Mouse (Mus musculus) heart, postnatal 0 days (tissue): ENCODE measurements around the gene Micu1. TPM values are rescaled to one million over a fixed set of nuclear protein-coding genes. Genes with fewer than 3 reads are reported as not detected.

Experiments
- ATAC-seq: fragments of 200-750 bp; cut with Nextera tagmentation; 2 replicates; pipeline ENCODE4 v1.8.0; 2017; ENCODE audit warnings: low read depth, moderate number of reproducible peaks, moderate library complexity; ENCODE audit not compliant: insufficient read depth
- DNase-seq: peaks from one replicate; pipeline ENCODE4 v3.0.0-alpha.2; 2016; ENCODE audit warnings: low spot score
- H3K27ac ChIP-seq: fragments of 300-500 bp; sonication (generic); 2 replicates; pipeline ENCODE4 v1.5.1; 2014; ENCODE audit warnings: low read depth, mild to moderate bottlenecking
- H3K27me3 ChIP-seq: fragments of 300-500 bp; sonication (generic); 2 replicates; pipeline ENCODE4 v1.6.1; 2014; ENCODE audit warnings: low read length, mixed read lengths; ENCODE audit not compliant: control insufficient read depth, insufficient read depth
- H3K36me3 ChIP-seq: fragments of 300-500 bp; sonication (generic); replicated peaks from 2 replicates; pipeline ENCODE4 v1.6.1; 2014; ENCODE audit warnings: low read length, mixed read lengths; ENCODE audit not compliant: control insufficient read depth, insufficient read depth
- H3K4me1 ChIP-seq: fragments of 300-500 bp; sonication (generic); 2 replicates; pipeline ENCODE4 v1.6.1; 2014; ENCODE audit warnings: antibody characterized with exemption; ENCODE audit not compliant: control insufficient read depth, insufficient read depth
- H3K4me2 ChIP-seq: fragments of 300-500 bp; sonication (generic); 2 replicates; pipeline ENCODE4 v1.6.1; 2014; ENCODE audit warnings: low read depth, mild to moderate bottlenecking, low read length, moderate library complexity
- H3K4me3 ChIP-seq: fragments of 300-500 bp; sonication (generic); 2 replicates; pipeline ENCODE4 v1.5.1; 2014; ENCODE audit warnings: low read depth, low read length
- H3K9ac ChIP-seq: fragments of 300-500 bp; sonication (generic); replicated peaks from 2 replicates; pipeline ENCODE4 v1.6.1; 2014; ENCODE audit warnings: low read depth, low read length, mixed read lengths
- H3K9me3 ChIP-seq: fragments of 300-500 bp; sonication (generic); replicated peaks from 2 replicates; pipeline ENCODE4 v1.6.1; 2016; ENCODE audit warnings: low read length; ENCODE audit not compliant: control insufficient read depth
- CTCF ChIP-seq: IDR thresholded peaks from 2 replicates; pipeline ENCODE4 v1.5.1; 2016; ENCODE audit warnings: antibody characterized with exemption, control low read depth, low read depth
- EP300 ChIP-seq: IDR thresholded peaks from 2 replicates; pipeline ENCODE4 v1.6.1; 2016; ENCODE audit warnings: antibody characterized with exemption, low read depth
- WGBS: fragments of 180-500 bp; shearing (Covaris S2); extraction: QIAGEN DNeasy Blood & Tissue Kit; methylation state at CpG from one replicate; pipeline ENCODE4 v1.1.7; 2014; 5-methylcytosine and 5-hydroxymethylcytosine counted together
- polyA plus RNA-seq: library from polyadenylated mRNA; unstranded; fragments of >200 nt; fragmentation: Nextera tagmentation; extraction: Ambion mirVana; gene quantifications from 2 replicates; pipeline ENCODE4 v1.2.1, GENCODE M21; 2015
- total RNA-seq: library from RNA; depleted of rRNA; stranded (reverse); fragments of >200 nt; gene quantifications from 2 replicates; pipeline ENCODE4 v1.2.3, GENCODE M21; 2014; ENCODE audit warnings: low replicate concordance

The Micu1 gene
- total and polyA plus RNA-seq, 2 experiments from 2014 or later: 23.9 to 25.0 TPM

- Histone ChIP-seq H3K27ac (no peak overlapping the region), H3K36me3 (no peaks in the 10 kb centered on the region), H3K27me3 (no peaks in the 10 kb centered on the region), H3K4me2 (no peak overlapping the region), H3K9ac (no peak overlapping the region), H3K4me1 (peaks cover 10% of the 10 kb centered on the region; the same call in 1 of the 2 replicates), H3K9me3 (no peaks in the 10 kb centered on the region), H3K4me3 (no peak overlapping the region)
- DNase-seq: no peak
- WGBS: 86% methylated on average over 6 of the region's 6 CpGs
- ATAC-seq: no peak
- TF ChIP-seq CTCF (no peak), EP300 (no peak)
Observed at GRCm38 (mm10) chr10:59706991-59707546, 4.8 kb downstream of the Micu1 start.

- TF ChIP-seq EP300 (no peak), CTCF (no peak)
- H3K4me3 ChIP-seq: no peak overlapping the region
- DNase-seq: no peak
- H3K9ac ChIP-seq: no peak overlapping the region
- no peaks in the 10 kb centered on the region for H3K27me3 ChIP-seq
- WGBS: 75% methylated on average over 2 of the region's 2 CpGs
- H3K4me1 ChIP-seq: peaks cover 10% of the 10 kb centered on the region; the same call in 1 of the 2 replicates
- ATAC-seq: no peak
- no peaks in the 10 kb centered on the region for H3K9me3 ChIP-seq
- no peak overlapping the region for H3K4me2 ChIP-seq
- H3K36me3 ChIP-seq: no peaks in the 10 kb centered on the region
- no peak overlapping the region for H3K27ac ChIP-seq
Observed at GRCm38 (mm10) chr10:59707595-59707994, 5.3 kb downstream of the Micu1 start.

- TF ChIP-seq EP300 (no peak), CTCF (no peak)
- Histone ChIP-seq H3K4me2 (no peak overlapping the region), H3K4me3 (no peak overlapping the region), H3K4me1 (no peaks in the 10 kb centered on the region), H3K9me3 (no peaks in the 10 kb centered on the region), H3K9ac (no peak overlapping the region), H3K27me3 (no peaks in the 10 kb centered on the region), H3K27ac (no peak overlapping the region), H3K36me3 (no peaks in the 10 kb centered on the region)
- no peak for DNase-seq
- no peak for ATAC-seq
- WGBS: 87% methylated on average over 7 of the region's 7 CpGs
Observed at GRCm38 (mm10) chr10:59709281-59709680, 7.0 kb downstream of the Micu1 start.

DNA sequence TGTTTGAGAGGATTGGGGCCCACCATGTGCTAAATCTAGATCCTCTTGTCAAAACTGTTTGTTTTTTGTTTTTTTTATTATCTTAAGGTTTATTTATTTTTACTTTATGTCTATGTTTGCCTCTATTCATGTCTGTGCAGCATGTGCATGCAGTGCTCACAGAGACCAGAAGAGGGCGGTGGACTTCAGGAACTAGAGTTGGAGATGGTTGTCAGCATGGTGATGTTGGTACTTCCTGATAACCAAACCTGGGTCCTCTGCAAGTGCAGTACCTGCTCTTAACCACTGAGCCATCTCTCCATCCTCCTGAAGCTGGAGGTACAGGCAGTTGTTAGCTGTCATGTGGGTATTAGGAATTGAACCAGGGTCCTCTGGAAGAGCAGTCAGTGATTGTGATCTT is 8.0 kb downstream of the Micu1 start:
- WGBS: 84% methylated on average over 1 of the region's 1 CpGs
- no peak for ATAC-seq
- Histone ChIP-seq H3K9me3 (no peaks in the 10 kb centered on the region), H3K9ac (no peak overlapping the region), H3K27ac (no peak overlapping the region), H3K4me2 (no peak overlapping the region), H3K27me3 (no peaks in the 10 kb centered on the region), H3K4me3 (no peak overlapping the region), H3K36me3 (no peaks in the 10 kb centered on the region), H3K4me1 (no peaks in the 10 kb centered on the region)
- TF ChIP-seq CTCF (0 out of 2 replicates have a peak, but pooled peaks have one; percentile 12), EP300 (no peak)
- no peak for DNase-seq

GRCm38 (mm10) chr10:59712062-59712461 is 9.8 kb downstream of the Micu1 start:
- no peak overlapping the region for H3K4me3 ChIP-seq
- no peaks in the 10 kb centered on the region for H3K27me3 ChIP-seq
- DNase-seq: no peak
- H3K4me2 ChIP-seq: no peak overlapping the region
- H3K9me3 ChIP-seq: no peaks in the 10 kb centered on the region
- WGBS: 95% methylated on average over 8 of the region's 8 CpGs
- H3K36me3 ChIP-seq: no peaks in the 10 kb centered on the region
- H3K9ac ChIP-seq: no peak overlapping the region
- no peak for ATAC-seq
- no peak overlapping the region for H3K27ac ChIP-seq
- H3K4me1 ChIP-seq: no peaks in the 10 kb centered on the region
- TF ChIP-seq EP300 (no peak), CTCF (no peak)

GRCm38 (mm10) chr10:59720017-59720416 is 17.7 kb downstream of the Micu1 start:
- H3K9me3 ChIP-seq: no peaks in the 10 kb centered on the region
- no peaks in the 10 kb centered on the region for H3K27me3 ChIP-seq
- no peak overlapping the region for H3K9ac ChIP-seq
- 49% methylated on average over 7 of the region's 7 CpGs for WGBS
- no peak for ATAC-seq
- H3K27ac ChIP-seq: no peak overlapping the region
- H3K36me3 ChIP-seq: no peaks in the 10 kb centered on the region
- TF ChIP-seq CTCF (no peak), EP300 (no peak)
- no peak for DNase-seq
- H3K4me3 ChIP-seq: no peak overlapping the region
- no peak overlapping the region for H3K4me2 ChIP-seq
- peaks cover 5% of the 10 kb centered on the region; the same call in 1 of the 2 replicates for H3K4me1 ChIP-seq
